ENCODE assay signal across 7 mouse cellular contexts in genomic region chr15:102257202-102258075, GRCm38 (mm10). TPM values are rescaled to one million over a fixed set of nuclear protein-coding genes. Genes with fewer than 3 reads are reported as not detected.
A peak's percentile ranks its signal among the peaks of the same experiment; 100 is the strongest.
DNase-seq lines count a peak whose midpoint lies in the region; ATAC-seq and TF ChIP-seq lines count a peak whose summit lies in the region.

TSS of gene Rarg (minus strand) at chr15:102257517.

- H3K4me1 ChIP-seq in heart, embryonic 11.5 days (ENCODE audit: control insufficient read depth, insufficient read depth, low read length): peaks cover 11% of the 10 kb centered on the region
- H3K4me1 ChIP-seq in kidney, embryonic 15.5 days: peaks cover 51% of the 10 kb centered on the region
- H3K4me1 ChIP-seq in lung, embryonic 15.5 days: peaks cover 56% of the 10 kb centered on the region
- H3K4me1 ChIP-seq in olfactory bulb, adult 2 months (ENCODE audit: control insufficient read depth, insufficient read depth, low read length): peaks cover 21% of the 10 kb centered on the region

- H3K4me3 ChIP-seq in heart, embryonic 11.5 days (ENCODE audit: low read depth, low read length): peak within 1 kb of the TSS; percentile 62
- H3K4me3 ChIP-seq in kidney, embryonic 15.5 days (replicated peaks): peak within 1 kb of the TSS; percentile 68
- H3K4me3 ChIP-seq in lung, embryonic 15.5 days: peak within 1 kb of the TSS; percentile 74
- H3K4me3 ChIP-seq in olfactory bulb, adult 2 months (ENCODE audit: insufficient read depth, low read depth, low read length): peak within 1 kb of the TSS; percentile 70

- H3K27ac ChIP-seq in heart, embryonic 11.5 days (ENCODE audit: low read depth, low read length): peak within 1 kb of the TSS; percentile 32
- H3K27ac ChIP-seq in kidney, embryonic 15.5 days: peak within 1 kb of the TSS; percentile 73
- H3K27ac ChIP-seq in lung, embryonic 15.5 days: peak within 1 kb of the TSS; percentile 96
- peak within 1 kb of the TSS; percentile 33 for H3K27ac ChIP-seq in olfactory bulb, adult 2 months (ENCODE audit: insufficient read depth, low read depth, low read length)

- DNase-seq in CD4-positive, CD25-positive, alpha-beta regulatory T cell, adult 2 months (ENCODE audit: low read depth, low spot score): peak; percentile 78
- DNase-seq in MN1 (ENCODE audit: low spot score): peak; percentile 91
- DNase-seq in cerebellum, postnatal 14 days: peak; percentile 53 to 57

- peak within 1 kb of the TSS; percentile 96 for H3K4me2 ChIP-seq in heart, embryonic 11.5 days
- peak within 1 kb of the TSS; percentile 94 for H3K4me2 ChIP-seq in kidney, embryonic 15.5 days
- peak within 1 kb of the TSS; percentile 88 for H3K4me2 ChIP-seq in lung, embryonic 15.5 days

- no peaks in the 10 kb centered on the region for H3K9me3 ChIP-seq in heart, embryonic 11.5 days (replicated peaks; ENCODE audit: control insufficient read depth, low read length)
- H3K9me3 ChIP-seq in kidney, embryonic 15.5 days (replicated peaks): no peaks in the 10 kb centered on the region
- no peaks in the 10 kb centered on the region for H3K9me3 ChIP-seq in lung, embryonic 15.5 days

- no peak for TF ChIP-seq POLR2A in olfactory bulb, adult 2 months (IDR thresholded peaks at IDR 0.05; ENCODE audit: insufficient read depth, low read depth, low read length)

- H3K9ac ChIP-seq in heart, embryonic 11.5 days (ENCODE audit: low read depth, low read length): peak within 1 kb of the TSS; percentile 64
- peak within 1 kb of the TSS; percentile 74 for H3K9ac ChIP-seq in kidney, embryonic 15.5 days
- peak within 1 kb of the TSS; percentile 70 for H3K9ac ChIP-seq in lung, embryonic 15.5 days

- H3K36me3 ChIP-seq in heart, embryonic 11.5 days (ENCODE audit: control insufficient read depth, insufficient read depth, low read length): no peaks in the 10 kb centered on the region
- no peaks in the 10 kb centered on the region for H3K36me3 ChIP-seq in kidney, embryonic 15.5 days
- H3K36me3 ChIP-seq in lung, embryonic 15.5 days: 0 out of 2 replicates have a peak, but pooled peaks cover 2% of the 10 kb centered on the region

- H3K27me3 ChIP-seq in heart, embryonic 11.5 days (ENCODE audit: control insufficient read depth, insufficient read depth, low read length): peaks cover 57% of the 10 kb centered on the region
- H3K27me3 ChIP-seq in kidney, embryonic 15.5 days: 0 out of 2 replicates have a peak, but pooled peaks cover 7% of the 10 kb centered on the region
- H3K27me3 ChIP-seq in lung, embryonic 15.5 days: no peaks in the 10 kb centered on the region

- 1% methylated on average over 38 of the region's 46 CpGs for WGBS in heart, embryonic 11.5 days (ENCODE audit: insufficient replicate concordance)
- WGBS in kidney, embryonic 15.5 days: 2% methylated on average over 41 of the region's 46 CpGs
- 1% methylated on average over 41 of the region's 46 CpGs for WGBS in lung, embryonic 15.5 days
- 2% methylated on average over 45 of the region's 46 CpGs for WGBS in olfactory bulb, adult 2 months

- 0 out of 2 replicates have a peak, but pooled peaks have one; percentile 15 for ATAC-seq in heart, embryonic 11.5 days (replicated peaks; ENCODE audit: insufficient number of reproducible peaks, low FRiP score, low TSS enrichment)
- peak; percentile 38 for ATAC-seq in kidney, embryonic 15.5 days (replicated peaks; ENCODE audit: low FRiP score)
- ATAC-seq in lung, embryonic 15.5 days (ENCODE audit: borderline replicate concordance, extremely low read depth, low FRiP score, low TSS enrichment): peak; percentile 60

- TF ChIP-seq CTCF in olfactory bulb, adult 2 months (IDR thresholded peaks at IDR 0.05; ENCODE audit: insufficient read depth, low read depth, low read length): no peak

RNA-seq across cellular contexts. Expression of gene Rarg, which starts in this region (rescaled TPM):
- polyA plus RNA-seq in heart, embryonic 11.5 days (2014; fragmentation: Nextera tagmentation; extraction: Ambion mirVana): 11.2 and 13.4 TPM in 2 replicates
- polyA plus RNA-seq in kidney, embryonic 15.5 days (2015; fragmentation: Nextera tagmentation; extraction: Ambion mirVana): 27.9 and 30.3 TPM in 2 replicates
- 43.7 and 43.8 TPM in 2 replicates for polyA plus RNA-seq in lung, embryonic 15.5 days (2015; fragmentation: Nextera tagmentation; extraction: Ambion mirVana)
- polyA plus RNA-seq in olfactory bulb, adult 2 months (2012; ENCODE audit: insufficient read depth, insufficient read length, low replicate concordance, missing spikeins): not detected in 2 replicates

Comparison
In these comparisons a context has a peak if more than half of its experiments do, and no peak if none do; other contexts are left out.
1. Peak in every context shown above with its lines: DNase-seq, ATAC-seq, H3K4me3 ChIP-seq and H3K27ac ChIP-seq.
2. RNA of gene Rarg (polyA plus RNA-seq): 43.7 to 43.8 TPM in lung, embryonic 15.5 days, 27.9 to 30.3 TPM in kidney, embryonic 15.5 days and 11.2 to 13.4 TPM in heart, embryonic 11.5 days; not detected in olfactory bulb, adult 2 months; every median in the first group is over 10 times any median in the second.
3. H3K27ac ChIP-seq: peak in every context shown above with its lines; median percentile 96 in lung, embryonic 15.5 days; 73 in kidney, embryonic 15.5 days; 33 in olfactory bulb, adult 2 months; 32 in heart, embryonic 11.5 days.